Mouse (Mus musculus) frontal cortex, postnatal 14 days (tissue): ENCODE measurements at regions not wholly inside any gene's neighbourhood (a gene's known extent, or its start where the extent isn't known, plus 50 kb on each side); places are given as distances from the start of the nearest gene placed in this dataset.
"Not testable (repeated sequence)": the region's sequence is repeated elsewhere in the genome, so short reads cannot be mapped to it uniquely, and the experiment has no call there.

Experiments
- DNase-seq, 2 experiments: peaks; one replicate each; pipeline ENCODE4 v3.0.0; 2022; ENCODE audit warnings: low spot score in 2 of 2

GRCm38 (mm10) chr2:48315306-48315705, 498.6 kb upstream of the Acvr2a start:
- no peak for DNase-seq

DNA sequence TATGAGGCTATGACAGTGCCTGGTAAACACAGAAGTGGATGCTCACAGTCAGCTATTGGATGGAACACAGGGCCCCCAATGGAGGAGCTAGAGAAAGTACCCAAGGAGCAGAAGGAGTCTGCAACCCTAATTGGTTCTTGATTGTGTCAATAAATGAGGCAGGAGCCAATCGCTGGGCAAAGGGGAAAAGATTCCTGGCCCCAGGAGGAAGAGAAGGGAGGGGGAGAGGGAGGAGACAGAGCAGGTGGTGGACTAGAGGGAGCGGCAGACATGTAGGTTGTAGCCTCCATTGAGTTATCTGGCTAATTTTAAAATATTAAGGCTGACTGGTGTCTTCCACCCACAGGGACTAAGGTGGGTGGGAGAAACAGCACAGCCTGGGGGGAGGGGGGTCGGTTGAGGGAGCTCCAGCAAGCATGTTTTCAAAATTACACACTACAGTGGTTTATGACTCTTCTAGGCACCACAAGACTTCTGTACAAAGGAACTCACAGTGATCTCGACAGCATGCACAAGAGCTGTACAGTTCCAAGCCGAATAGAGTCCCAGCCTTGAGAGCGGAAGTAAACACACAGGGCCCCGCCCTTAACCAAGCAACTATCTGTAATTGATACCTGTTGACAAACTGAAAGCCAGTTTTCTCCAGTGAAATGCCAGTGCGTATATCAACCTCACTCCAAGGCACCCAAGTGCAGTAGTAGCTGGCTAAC, 497.6 kb upstream of the Acvr2a start:
- no peak for DNase-seq

DNA sequence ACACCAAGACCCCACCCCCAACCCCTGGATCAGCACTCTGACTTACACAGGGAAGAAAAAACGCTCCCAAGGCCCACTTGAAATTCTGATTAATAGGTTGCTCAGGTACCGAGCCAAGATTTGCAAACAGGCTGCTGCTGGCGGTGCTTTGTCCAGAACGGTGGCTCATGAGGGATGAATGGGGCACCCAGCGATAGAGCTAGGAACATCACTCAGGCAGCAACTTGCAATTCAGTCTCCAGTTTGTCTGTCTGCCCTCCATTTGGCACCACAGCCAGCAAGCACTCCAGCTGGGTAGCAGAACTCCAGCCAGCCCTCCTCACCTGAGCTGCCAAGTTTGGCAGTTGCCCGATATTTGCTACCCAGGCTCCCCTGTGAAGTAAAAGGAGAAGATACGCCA, 496.1 kb upstream of the Acvr2a start:
- DNase-seq, result no peak

GRCm38 (mm10) chr2:48318384-48319030, 495.4 kb upstream of the Acvr2a start:
- DNase-seq, result no peak

GRCm38 (mm10) chr2:48321471-48321870, 492.4 kb upstream of the Acvr2a start:
- DNase-seq, result no peak

DNA sequence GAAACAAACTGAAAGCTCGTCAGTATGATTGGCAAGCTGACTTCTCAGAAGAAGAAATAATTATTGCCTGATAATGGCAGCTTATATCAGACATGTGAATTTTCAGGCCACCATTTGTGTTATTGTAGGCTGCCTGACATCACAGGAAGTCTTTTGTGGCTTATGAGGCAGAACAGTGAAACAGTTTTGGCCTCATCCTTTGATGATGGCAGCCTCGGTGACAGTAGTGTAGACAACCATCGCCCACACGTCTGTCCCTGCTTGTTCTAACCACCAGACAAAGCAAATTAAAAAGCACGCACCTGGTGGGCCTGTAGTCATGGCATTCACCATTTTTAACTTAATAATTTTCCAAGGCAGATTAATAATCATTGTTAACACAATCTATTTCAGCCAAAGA, 491.6 kb upstream of the Acvr2a start:
- no peak for DNase-seq

DNA sequence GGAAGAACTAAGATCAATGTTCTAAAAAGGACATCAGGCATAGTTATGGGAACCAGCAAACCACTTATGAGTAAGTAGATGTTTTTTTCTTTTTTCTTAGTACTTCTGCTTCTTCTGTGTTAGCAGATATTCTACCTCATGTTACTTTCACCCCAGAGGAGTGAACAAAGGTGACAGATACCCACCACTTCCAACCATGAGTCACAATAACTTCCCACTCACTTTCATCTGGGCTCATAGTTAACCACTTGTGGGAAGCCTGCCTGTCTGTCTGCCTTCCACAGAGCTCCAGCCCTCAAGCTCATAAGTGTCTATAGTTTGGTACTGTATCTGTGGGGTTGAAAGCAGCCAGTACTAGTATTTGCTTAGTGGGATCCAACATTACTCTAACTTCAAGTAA, 485.7 kb upstream of the Acvr2a start:
- DNase-seq, result no peak

GRCm38 (mm10) chr2:48332783-48333182, 481.1 kb upstream of the Acvr2a start:
- no peak for DNase-seq

DNA sequence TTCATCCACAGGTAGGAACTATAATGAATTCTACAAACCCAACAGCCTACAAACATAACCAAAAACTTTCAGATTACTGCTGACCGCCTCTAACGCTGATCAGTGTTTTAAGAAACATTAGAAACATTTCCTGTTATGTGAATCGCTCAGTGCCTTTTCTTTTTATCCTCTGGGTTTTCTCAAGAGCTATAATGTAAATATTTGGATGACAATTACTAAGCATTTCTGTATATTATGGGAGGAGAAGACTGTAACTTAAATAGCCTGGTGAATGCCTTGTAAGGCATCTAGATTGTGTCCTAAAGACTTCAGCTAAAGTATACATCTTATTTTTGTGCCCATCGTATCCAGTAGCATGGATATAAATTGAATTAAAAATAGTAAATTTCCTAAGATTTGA, 465.9 kb upstream of the Acvr2a start:
- DNase-seq, result no peak

GRCm38 (mm10) chr2:48349794-48350193, 464.1 kb upstream of the Acvr2a start:
- DNase-seq, result no peak

- DNase-seq, result no peak
These were observed 463.7 kb upstream of the Acvr2a start for GRCm38 (mm10) chr2:48350206-48350605.

DNA sequence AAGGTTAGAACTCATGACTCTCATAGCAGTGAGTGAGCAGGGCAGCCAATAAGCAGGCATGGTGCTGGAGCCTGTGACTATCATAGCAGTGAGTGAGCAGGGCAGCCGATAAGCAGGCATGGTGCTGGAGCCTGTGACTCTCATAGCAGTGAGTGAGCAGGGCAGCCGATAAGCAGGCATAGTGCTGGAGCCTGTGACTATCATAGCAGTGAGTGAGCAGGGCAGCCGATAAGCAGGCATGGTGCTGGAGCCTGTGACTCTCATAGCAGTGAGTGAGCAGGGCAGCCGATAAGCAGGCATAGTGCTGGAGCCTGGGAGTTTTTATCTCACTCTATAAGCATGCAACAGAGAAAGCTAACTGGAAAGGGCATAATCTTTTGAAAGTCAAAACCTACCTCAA, 442.3 kb upstream of the Acvr2a start:
- DNase-seq, result not testable (repeated sequence)

- DNase-seq, result no peak
These were observed 440.8 kb upstream of the Acvr2a start for GRCm38 (mm10) chr2:48373086-48373485.

GRCm38 (mm10) chr2:48374302-48374701, 439.6 kb upstream of the Acvr2a start:
- no peak for DNase-seq

GRCm38 (mm10) chr2:48378160-48378559, 435.7 kb upstream of the Acvr2a start:
- DNase-seq, result no peak

DNA sequence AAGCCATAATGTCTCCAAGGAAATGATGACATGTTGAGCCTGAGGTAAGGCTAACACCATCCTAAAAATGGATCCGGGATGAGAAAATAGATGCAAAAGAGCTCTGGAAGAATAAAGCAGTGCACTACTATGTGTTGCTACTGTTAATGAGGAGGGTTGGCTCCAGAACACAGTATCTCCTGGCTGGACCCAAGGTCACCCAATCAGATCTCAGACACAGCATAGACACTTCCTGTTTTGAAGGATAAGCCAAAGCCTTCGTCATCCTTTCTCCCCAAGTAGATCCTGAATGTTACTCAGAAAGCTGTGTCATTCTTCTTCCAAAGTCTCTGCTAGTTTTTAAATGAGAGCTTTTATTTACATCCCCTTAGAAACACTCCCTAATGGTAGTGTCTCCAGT, 435.2 kb upstream of the Acvr2a start:
- DNase-seq, result no peak

GRCm38 (mm10) chr2:48380140-48380539, 433.8 kb upstream of the Acvr2a start:
- DNase-seq, result no peak

- no peak for DNase-seq
These were observed 433.1 kb upstream of the Acvr2a start for GRCm38 (mm10) chr2:48380786-48381185.

DNA sequence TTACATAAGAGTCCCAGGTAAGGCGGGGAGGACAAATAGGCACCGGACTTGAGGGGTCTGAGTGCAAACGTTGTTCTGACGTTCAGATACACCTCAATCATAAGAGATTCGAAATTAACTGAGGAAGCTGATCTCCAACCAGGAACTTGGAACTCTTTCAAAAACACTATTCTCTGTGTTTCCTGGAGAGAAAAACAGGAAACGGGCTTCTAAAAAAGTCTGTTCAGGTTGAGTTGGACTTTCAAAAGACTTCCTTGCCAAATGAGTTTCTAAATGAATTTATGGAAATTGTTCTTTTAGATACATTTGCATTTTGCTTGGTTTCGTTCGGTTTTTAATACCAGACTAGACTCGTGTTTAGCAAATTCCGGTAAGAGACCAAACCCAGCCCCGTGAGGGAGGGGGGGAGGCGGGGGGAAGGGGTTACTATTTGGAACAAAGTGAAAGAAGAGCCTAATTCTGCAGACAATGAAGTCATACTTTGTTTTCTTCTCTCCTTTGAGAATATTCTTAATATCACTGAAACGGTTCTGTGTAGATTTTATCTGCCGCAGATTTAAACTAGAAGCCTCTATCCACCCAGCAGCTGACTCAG, 432.3 kb upstream of the Acvr2a start:
- DNase-seq, result no peak

DNA sequence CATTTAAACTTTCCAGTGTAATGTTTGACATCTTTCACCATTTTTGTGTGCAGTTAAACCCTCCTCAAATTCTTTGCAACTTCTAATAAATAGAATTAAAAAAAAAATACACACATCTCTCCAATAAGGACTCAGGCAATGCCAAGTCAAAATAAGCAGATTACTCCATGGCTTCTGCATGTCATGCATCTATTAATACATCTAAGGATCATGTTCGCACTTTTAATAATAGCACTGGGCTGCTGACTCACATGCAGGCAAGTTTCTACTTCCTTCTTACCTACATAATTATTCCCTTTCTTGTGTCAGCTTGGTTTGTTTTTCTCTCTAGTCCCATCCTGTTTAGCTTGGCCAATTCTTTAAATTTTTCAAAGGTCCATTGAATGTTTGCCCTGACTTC, 415.4 kb upstream of the Acvr2a start:
- DNase-seq, result no peak

DNA sequence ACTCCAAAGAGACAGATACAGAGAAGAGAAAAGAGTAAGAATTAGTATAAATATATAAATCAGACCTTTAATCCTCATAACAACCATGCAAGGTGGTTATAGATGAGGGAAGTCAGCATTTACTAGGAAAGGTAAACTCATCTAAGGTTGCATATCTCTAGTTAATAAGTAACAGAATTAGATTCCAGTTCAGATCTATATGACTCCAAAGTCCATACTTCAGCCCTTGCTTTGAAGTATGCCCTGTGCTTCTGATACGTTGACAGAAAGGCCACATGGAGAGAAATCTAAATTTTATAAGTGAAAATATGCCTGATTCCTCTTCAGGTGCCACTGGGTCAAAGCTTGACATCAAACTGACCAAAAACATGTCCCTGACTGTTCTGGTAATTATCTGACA, 414.7 kb upstream of the Acvr2a start:
- no peak for DNase-seq

- no peak for DNase-seq
These were observed 411.1 kb upstream of the Acvr2a start for GRCm38 (mm10) chr2:48402813-48403212.

GRCm38 (mm10) chr2:48404460-48404859, 409.4 kb upstream of the Acvr2a start:
- no peak for DNase-seq
